Mouse (Mus musculus) liver, embryonic 11.5 days (tissue): ENCODE results near the gene Scaf4. TPM values are rescaled to one million over a fixed set of nuclear protein-coding genes. Genes with fewer than 3 reads are reported as not detected.
"Not testable (repeated sequence)": the region's sequence is repeated elsewhere in the genome, so short reads cannot be mapped to it uniquely, and the experiment has no call there.

Experiments used
- ATAC-seq: fragments of 200-750 bp; cut with Nextera tagmentation; replicated peaks from 2 replicates; pipeline ENCODE4 v1.8.0; 2017; ENCODE audit warnings: moderate number of reproducible peaks, mild to moderate bottlenecking, moderate TSS enrichment, moderate library complexity; ENCODE audit not compliant: low FRiP score
- DNase-seq: peaks from one replicate; pipeline ENCODE4 v3.0.0-alpha.2; 2017; ENCODE audit warnings: low spot score
- H3K27ac ChIP-seq: fragments of 300-500 bp; sonication (generic); 2 replicates; pipeline ENCODE4 v1.5.1; 2014; ENCODE audit warnings: mild to moderate bottlenecking, low read depth, low read length, control low read depth
- H3K27me3 ChIP-seq: fragments of 300-500 bp; sonication (generic); replicated peaks from 2 replicates; pipeline ENCODE4 v1.6.1; 2014; ENCODE audit warnings: low read length, mixed read lengths; ENCODE audit not compliant: control insufficient read depth, insufficient read depth
- H3K36me3 ChIP-seq: fragments of 300-500 bp; sonication (generic); 2 replicates; pipeline ENCODE4 v1.6.1; 2014; ENCODE audit warnings: mild to moderate bottlenecking, low read length, moderate library complexity, mixed read lengths; ENCODE audit not compliant: control insufficient read depth, insufficient read depth
- H3K4me1 ChIP-seq: fragments of 300-500 bp; sonication (generic); replicated peaks from 2 replicates; pipeline ENCODE4 v1.6.1; 2014; ENCODE audit warnings: low read length, mixed read lengths; ENCODE audit not compliant: control insufficient read depth, insufficient read depth
- H3K4me2 ChIP-seq: fragments of 300-500 bp; sonication (generic); 2 replicates; pipeline ENCODE4 v1.6.1; 2014; ENCODE audit warnings: mild to moderate bottlenecking, control low read depth, moderate library complexity
- H3K4me3 ChIP-seq: fragments of 300-500 bp; sonication (generic); 2 replicates; pipeline ENCODE4 v1.5.1; 2014; ENCODE audit warnings: low read depth, low read length, control low read depth
- H3K9ac ChIP-seq: fragments of 300-500 bp; sonication (generic); 2 replicates; pipeline ENCODE4 v1.6.1; 2014; ENCODE audit warnings: low read depth, low read length, control low read depth
- H3K9me3 ChIP-seq: fragments of 300-500 bp; sonication (generic); 2 replicates; pipeline ENCODE4 v1.6.1; 2016; ENCODE audit warnings: low read length, inconsistent platforms, mixed read lengths; ENCODE audit not compliant: control insufficient read depth
- WGBS: fragments of 180-500 bp; shearing (Covaris S2); extraction: QIAGEN DNeasy Blood & Tissue Kit; methylation state at CpG from one replicate; pipeline ENCODE4 v1.1.7; 2014; 5-methylcytosine and 5-hydroxymethylcytosine counted together
- polyA plus RNA-seq: library from polyadenylated mRNA; unstranded; fragments of >200 nt; fragmentation: Nextera tagmentation; extraction: Ambion mirVana; gene quantifications from 2 replicates; pipeline ENCODE4 v1.2.1, GENCODE M21; 2014

The Scaf4 gene
- polyA plus RNA-seq, 1 experiment from 2014 or later: 38.4 TPM

DNA sequence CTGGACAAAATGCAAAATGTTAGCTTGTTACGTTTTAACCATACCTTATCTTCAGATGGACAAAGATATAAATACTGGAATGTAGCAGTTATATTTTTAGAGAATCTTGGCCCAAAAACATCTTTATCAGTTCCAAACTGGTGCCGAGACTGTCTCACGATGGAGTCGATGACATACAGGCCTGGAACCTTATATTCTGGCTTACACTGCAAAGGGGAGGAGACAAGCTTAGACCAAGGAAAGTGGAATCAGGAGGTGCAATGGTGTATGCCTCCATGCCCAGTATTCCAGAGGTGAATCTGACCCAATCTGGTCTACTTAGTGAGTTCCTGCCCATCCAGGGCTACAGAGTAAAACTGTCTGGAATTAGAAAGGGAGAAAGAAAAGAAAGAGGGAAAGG, 24.2 kb downstream of the Scaf4 start:
- ATAC-seq: no peak

DNA sequence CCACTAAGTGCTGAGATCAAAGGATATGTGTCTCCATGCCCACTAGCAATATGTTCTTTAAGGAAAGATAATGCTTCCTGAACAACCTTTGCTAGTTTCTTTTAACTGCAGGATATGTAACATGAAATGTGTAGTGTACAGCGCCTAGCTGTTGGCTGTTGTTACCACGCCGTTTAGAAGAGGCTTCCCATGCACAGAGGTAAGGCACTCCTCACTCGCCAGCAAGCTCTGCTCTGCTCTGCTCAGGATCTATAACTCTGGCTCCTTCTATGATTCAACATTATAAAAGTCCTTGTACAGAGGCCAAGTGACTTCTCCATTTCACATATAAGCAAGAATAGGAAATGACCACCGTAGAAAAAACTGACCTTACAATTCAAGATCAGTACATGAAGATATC, 24.7 kb downstream of the Scaf4 start:
- H3K36me3 ChIP-seq: peaks cover 37% of the 10 kb centered on the region

More for the DNA sequence above, 24.2 kb downstream of the Scaf4 start:
- Histone ChIP-seq H3K27me3 (no peaks in the 10 kb centered on the region), H3K9ac (no peak overlapping the region), H3K27ac (no peak overlapping the region), H3K9me3 (no peaks in the 10 kb centered on the region), H3K4me3 (no peak overlapping the region), H3K4me1 (peaks cover 5% of the 10 kb centered on the region; the same call in 1 of the 2 replicates), H3K36me3 (peaks cover 34% of the 10 kb centered on the region), H3K4me2 (no peak overlapping the region)
- WGBS: 87% methylated on average over 4 of the region's 4 CpGs
- DNase-seq: no peak

GRCm38 (mm10) chr16:90258950-90259349, 25.4 kb downstream of the Scaf4 start:
- Histone ChIP-seq H3K27ac (no peak overlapping the region), H3K36me3 (peaks cover 40% of the 10 kb centered on the region), H3K9me3 (no peaks in the 10 kb centered on the region), H3K4me1 (0 out of 2 replicates have a peak, but pooled peaks cover 3% of the 10 kb centered on the region), H3K9ac (no peak overlapping the region), H3K4me2 (no peak overlapping the region), H3K4me3 (no peak overlapping the region), H3K27me3 (no peaks in the 10 kb centered on the region)
- DNase-seq (no peak), ATAC-seq (no peak)
- 87% methylated on average over 7 of the region's 7 CpGs for WGBS

More for the DNA sequence above, 24.7 kb downstream of the Scaf4 start:
- no peak overlapping the region for H3K4me2 ChIP-seq
- WGBS: 90% methylated on average over 5 of the region's 5 CpGs
- no peak overlapping the region for H3K9ac ChIP-seq
- DNase-seq (no peak), ATAC-seq (no peak)
- H3K4me1 ChIP-seq: 0 out of 2 replicates have a peak, but pooled peaks cover 3% of the 10 kb centered on the region
- no peak overlapping the region for H3K4me3 ChIP-seq
- no peaks in the 10 kb centered on the region for H3K27me3 ChIP-seq
- H3K9me3 ChIP-seq: no peaks in the 10 kb centered on the region
- H3K27ac ChIP-seq: no peak overlapping the region

DNA sequence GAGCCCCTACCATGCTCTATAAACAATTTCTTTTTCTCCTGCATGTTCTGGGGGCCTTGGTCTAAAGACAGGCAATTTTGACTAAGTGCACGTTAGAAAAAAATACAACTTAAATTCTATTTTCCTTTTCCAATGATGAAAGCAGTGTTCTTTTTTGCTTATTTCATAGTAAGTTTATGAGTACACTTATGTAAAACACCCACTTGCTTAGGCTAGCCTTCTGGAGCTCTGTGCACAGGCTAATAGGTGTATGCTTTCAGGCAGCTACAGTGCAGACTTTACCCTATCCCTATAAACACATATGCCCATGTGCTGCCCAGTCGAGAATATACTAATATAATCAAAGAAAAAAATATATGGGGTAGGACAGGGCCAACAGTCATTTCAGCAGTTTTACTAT, 31.8 kb downstream of the Scaf4 start:
- DNase-seq: no peak
- Histone ChIP-seq H3K9me3 (no peaks in the 10 kb centered on the region), H3K4me1 (no peaks in the 10 kb centered on the region), H3K36me3 (peaks cover 50% of the 10 kb centered on the region), H3K27ac (no peak overlapping the region), H3K4me2 (no peak overlapping the region), H3K27me3 (no peaks in the 10 kb centered on the region), H3K4me3 (no peak overlapping the region), H3K9ac (no peak overlapping the region)
- 92% methylated on average over 2 of the region's 2 CpGs for WGBS
- ATAC-seq: no peak

DNA sequence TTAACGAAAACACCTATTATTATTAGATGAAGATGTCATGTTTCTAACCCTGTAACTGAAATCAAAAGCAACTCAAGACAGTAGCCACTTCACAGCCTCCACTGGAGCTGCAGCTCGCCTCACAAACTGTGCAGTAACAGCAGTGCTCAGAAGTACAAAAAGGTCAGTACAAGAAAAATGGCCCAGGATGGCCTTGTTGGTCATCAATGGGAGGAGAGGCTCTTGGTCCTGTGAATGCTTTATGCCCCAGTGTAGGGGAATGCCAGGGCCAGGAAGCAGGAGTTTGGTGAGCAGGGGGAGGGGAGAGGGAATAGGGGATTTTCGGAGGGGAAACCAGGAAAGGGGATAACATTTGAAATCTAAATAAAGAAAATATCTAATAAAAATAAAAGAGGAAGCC, 33.0 kb downstream of the Scaf4 start:
- not testable (repeated sequence) for DNase-seq, H3K4me1 ChIP-seq, H3K27ac ChIP-seq, H3K9ac ChIP-seq, H3K4me3 ChIP-seq, H3K9me3 ChIP-seq, ATAC-seq, H3K27me3 ChIP-seq, H3K4me2 ChIP-seq
- H3K36me3 ChIP-seq: peaks cover 48% of the 10 kb centered on the region
- 90% methylated on average over 3 of the region's 3 CpGs for WGBS

DNA sequence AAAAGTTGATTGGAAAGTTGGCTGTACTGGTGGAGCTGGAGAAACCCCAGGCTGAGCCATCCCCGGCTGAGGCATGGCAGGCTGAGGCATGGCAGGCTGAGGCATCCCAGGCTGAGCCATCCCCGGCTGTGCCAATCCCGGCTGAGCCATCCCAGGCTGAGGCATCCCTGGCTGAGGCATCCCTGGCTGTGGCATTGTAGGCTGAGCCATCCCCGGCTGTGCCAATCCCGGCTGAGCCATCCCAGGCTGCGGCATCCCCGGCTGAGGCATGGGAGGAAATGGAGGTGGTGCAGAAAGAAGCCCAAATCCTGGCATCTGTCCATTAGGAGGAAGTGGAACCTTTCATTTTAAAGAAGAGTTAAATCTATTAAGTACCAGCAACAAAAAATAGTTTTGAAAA, 34.2 kb downstream of the Scaf4 start:
- DNase-seq: no peak
- H3K4me3 ChIP-seq: no peak overlapping the region
- WGBS: 91% methylated on average over 7 of the region's 7 CpGs

GRCm38 (mm10) chr16:90242426-90243304, 41.6 kb downstream of the Scaf4 start:
- ATAC-seq: no peak

More for the DNA sequence above, 34.2 kb downstream of the Scaf4 start:
- ATAC-seq: no peak
- Histone ChIP-seq H3K36me3 (peaks cover 51% of the 10 kb centered on the region), H3K27me3 (no peaks in the 10 kb centered on the region), H3K9me3 (no peaks in the 10 kb centered on the region), H3K27ac (no peak overlapping the region), H3K4me1 (no peaks in the 10 kb centered on the region), H3K9ac (no peak overlapping the region), H3K4me2 (no peak overlapping the region)

GRCm38 (mm10) chr16:90241875-90242274, 42.4 kb downstream of the Scaf4 start:
- Histone ChIP-seq H3K36me3 (peaks cover 28% of the 10 kb centered on the region), H3K9ac (no peak overlapping the region)
- ATAC-seq: no peak

More at GRCm38 (mm10) chr16:90242426-90243304, 41.6 kb downstream of the Scaf4 start:
- DNase-seq: no peak
- no peaks in the 10 kb centered on the region for H3K4me1 ChIP-seq
- no peak overlapping the region for H3K9ac ChIP-seq
- no peak overlapping the region for H3K27ac ChIP-seq
- no peaks in the 10 kb centered on the region for H3K27me3 ChIP-seq
- H3K9me3 ChIP-seq: no peaks in the 10 kb centered on the region
- H3K36me3 ChIP-seq: peaks cover 34% of the 10 kb centered on the region
- 82% methylated on average over 17 of the region's 17 CpGs for WGBS
- no peak overlapping the region for H3K4me2 ChIP-seq
- H3K4me3 ChIP-seq: no peak overlapping the region

More at GRCm38 (mm10) chr16:90241875-90242274, 42.4 kb downstream of the Scaf4 start:
- H3K27ac ChIP-seq: no peak overlapping the region
- no peaks in the 10 kb centered on the region for H3K27me3 ChIP-seq
- 89% methylated on average over 4 of the region's 4 CpGs for WGBS
- no peak overlapping the region for H3K4me3 ChIP-seq
- no peaks in the 10 kb centered on the region for H3K4me1 ChIP-seq
- no peak overlapping the region for H3K4me2 ChIP-seq
- DNase-seq: no peak
- no peaks in the 10 kb centered on the region for H3K9me3 ChIP-seq
